Mouse (Mus musculus): ENCODE measurements around the gene Depdc7.
A peak's percentile ranks its signal among the peaks of the same experiment; 100 is the strongest.

The Depdc7 gene

DNA sequence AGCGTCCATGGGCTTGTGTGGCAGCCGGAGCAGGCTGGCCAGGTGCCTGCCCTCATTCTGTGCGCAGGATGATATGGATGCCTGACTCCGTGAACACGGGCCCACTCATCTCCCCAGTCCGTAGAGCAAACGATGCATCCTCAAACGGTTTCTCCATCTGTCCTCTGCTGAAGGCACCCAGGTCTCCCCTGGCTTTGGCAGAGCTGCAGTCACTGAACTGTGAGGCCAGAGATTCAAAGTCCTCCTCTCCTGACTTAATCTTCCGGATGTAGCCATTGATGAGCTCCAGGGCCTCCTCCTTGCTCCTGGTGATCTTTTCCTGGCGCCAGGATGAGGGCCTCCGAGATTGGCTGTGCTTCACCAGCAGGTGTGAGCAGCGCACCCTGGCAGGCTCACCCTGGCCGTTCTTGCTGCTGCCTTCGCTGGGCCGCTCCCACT lies 28.4 kb downstream of the Depdc7 start:
- peak; percentile 29 to 80 for DNase-seq

DNA sequence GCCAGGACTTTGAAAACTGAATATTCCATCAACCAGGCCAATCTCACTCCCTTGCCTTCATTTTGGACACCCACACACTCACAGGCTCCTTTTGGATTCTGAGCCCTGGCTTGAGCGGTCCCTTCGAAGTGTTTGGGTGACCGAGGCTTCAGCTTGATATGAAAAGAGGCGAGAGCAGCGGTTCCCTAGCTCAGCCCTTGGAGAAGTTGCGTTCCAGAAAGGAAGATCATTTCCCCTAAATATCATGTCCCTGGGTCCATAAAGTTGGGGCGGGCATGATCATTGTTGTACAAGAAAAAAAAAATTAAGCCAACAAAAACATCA lies 30.2 kb downstream of the Depdc7 start:
- DNase-seq = no peak

DNA sequence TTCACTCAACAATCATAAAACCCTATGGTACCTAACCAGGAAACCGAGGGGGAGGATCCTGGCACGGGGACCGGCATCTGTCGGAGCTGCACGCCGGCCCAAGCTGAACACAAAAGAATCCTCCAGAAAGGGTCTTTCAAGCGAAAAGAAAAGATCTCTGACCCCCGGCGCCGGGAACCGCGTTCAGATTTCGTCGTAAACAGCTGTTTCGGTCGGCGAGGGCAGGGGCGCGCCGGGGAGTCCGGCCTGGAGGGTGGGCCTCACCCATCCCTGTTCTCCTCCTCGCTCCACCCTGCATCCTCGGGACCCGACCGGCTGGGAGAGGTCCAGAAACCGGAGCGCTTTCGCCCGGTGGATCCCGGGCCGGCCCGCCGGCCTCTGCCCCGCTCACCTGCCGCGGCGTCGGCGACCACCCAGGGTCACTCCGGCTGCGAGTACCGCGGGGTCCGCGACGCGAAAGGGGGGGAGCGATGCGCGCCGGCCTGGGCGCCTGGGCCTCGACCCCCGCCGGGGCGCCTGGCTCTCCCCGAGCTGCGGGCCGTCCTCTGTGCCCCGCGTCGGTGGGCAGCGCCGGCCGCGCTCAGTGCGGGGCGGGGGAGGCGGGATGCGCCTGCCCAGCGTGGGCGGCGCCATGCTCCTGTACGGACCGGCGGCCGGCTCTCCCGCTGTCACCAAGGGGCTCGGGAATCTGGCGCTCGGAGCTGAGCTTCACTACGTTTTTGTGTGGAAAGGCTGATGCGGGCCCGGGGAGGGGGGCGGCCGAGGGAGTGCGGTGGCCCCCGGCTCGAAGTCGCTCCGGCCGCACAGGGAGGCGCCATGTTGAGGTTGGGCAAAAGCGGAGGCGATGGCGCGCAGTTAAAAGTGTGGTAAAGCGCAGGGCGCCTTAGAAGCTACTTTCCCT lies 30.8 kb downstream of the Depdc7 start, which contains the start of gene Tcp11l1:
Gene Tcp11l1 (minus strand): TSS at position 585 of the 901 bp plus-strand sequence.
- DNase-seq = peak; percentile 67 to 70

DNA sequence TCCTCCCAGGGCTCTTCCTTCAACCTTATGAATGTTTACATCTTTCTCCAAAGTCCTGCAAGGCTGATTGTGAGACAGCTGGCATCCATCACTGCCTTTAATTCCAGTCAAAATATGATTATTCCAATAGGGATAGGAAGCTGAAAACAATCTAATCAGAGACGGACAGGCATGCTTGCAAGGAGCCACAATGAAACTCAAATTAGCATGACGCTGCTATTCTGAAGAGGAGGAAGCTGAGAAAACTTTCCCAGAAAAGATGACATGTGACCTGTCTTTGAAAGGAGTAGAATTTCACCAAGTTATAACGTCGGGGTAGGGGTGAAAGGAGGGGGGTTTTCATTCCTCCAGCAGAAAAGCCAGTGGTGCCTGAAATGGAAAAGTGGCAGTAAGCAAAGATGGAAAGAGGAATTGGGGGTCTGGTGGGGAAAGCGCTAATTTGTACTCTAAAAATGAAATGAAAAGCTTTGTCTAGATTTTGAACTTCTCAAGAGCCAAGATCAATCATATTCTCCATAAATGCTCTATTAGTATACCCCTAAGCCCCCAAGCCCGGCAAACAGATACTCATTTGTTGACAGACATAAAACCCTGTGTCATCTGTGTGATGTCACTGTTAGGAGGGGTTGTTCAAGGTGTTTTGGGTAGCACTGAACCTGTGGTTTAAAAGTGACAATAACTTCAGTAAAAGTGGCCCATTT lies 31.9 kb downstream of the Depdc7 start:
- DNase-seq = no peak

DNA sequence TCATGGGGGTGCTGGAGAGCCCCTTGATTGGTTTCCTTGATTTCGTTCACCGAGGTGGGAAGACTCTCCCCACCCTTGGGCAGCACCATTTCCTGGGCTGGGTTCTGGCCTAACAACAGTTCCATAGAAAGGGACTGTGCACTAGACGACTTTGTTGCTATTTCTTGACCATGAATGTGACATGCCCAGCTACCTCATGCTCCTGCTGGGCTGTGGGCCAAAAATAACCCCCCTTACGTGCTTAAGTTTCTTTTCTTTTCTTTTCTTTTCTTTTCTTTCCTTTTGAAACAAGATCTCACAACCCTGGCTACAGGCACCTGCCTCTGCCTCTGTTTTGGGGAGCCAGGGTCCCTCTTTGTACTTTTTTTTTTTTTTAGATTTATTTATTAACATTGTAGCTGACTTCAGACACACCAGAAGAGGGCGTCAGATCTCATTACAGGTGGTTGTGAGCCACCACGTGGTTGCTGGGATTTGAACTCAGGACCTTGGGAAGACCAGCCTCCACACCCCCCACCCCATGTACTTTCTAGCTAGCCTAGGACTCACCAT lies 32.8 kb downstream of the Depdc7 start:
- DNase-seq = peak in 1 of 2 experiments; percentile 15

DNA sequence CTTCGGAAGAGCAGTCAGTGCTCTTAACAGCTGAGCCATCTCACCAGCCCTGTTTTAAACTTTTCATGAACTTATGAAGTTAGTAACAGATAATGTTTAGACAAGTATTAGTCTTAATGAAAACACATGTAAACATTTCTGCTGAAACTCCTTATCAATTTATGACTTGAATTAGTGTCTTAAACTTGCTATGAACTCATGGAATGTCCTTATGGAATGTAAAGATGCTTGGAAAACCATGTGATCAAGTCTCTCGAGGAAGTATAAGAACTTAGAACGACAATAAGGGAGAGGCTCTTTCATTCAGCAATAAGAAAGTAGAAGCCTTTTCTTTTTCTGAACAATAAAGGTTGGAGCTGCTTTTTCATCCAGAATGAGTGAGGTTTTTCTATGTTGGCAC lies 38.3 kb downstream of the Depdc7 start:
- DNase-seq = no peak

DNA sequence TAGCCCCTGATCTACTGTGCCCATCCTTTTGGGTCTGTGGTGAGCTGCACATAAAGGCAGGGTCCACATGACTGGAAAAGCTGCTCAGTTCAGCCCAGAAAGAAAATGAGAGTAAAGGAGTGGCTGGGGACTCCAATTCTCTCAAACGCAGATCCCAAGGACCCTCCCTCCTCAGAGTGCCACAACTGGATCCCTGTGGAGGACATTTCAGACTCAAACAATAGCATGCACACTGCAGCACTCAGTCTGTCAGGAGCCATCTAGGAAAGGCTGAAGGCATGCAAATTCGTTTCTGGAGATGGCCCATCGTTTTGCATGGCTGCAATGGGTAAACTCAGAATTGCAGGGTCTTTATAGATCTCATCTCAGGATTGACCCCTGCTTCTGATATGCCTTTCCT lies 39.5 kb downstream of the Depdc7 start:
- no peak for DNase-seq

DNA sequence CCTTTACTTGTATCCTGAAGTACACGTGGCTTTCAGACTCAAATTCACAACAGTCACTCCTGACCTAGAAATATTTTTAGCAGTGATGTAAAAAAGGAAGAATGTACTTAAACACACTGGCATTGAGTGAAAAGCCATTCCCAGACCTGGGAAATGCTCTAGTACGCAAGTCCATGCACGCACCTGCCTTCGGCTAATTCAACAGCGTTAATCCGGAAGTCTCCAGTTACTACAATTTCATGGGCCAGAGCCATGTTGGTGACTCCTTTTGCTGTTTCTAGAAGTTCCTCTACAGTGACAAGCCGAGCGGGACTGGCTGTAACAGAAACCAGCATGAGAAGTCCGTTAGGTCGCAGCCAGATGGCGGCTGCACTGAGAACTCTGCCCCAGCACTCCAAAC lies 43.0 kb downstream of the Depdc7 start:
- no peak for DNase-seq

DNA sequence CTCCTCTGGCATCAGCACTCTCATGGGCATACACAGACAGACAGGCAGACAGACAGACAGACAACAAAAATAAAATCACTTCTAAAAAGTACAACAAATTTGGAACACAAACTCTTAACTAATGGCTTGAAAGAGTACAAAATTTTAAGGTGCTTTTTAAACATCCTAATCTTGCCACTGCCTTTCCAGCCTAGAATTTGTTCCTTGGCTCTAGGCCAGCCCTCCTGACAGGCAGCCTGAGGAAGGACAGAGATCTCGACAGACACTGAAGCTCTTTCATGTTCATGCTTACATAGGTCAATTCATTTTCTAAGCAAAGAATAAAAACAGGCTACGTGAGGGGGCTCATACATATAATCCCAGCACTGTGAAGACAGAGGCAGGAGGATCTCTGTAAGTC lies 50.1 kb downstream of the Depdc7 start:
- peak in 1 of 2 experiments; percentile 25 for DNase-seq

DNA sequence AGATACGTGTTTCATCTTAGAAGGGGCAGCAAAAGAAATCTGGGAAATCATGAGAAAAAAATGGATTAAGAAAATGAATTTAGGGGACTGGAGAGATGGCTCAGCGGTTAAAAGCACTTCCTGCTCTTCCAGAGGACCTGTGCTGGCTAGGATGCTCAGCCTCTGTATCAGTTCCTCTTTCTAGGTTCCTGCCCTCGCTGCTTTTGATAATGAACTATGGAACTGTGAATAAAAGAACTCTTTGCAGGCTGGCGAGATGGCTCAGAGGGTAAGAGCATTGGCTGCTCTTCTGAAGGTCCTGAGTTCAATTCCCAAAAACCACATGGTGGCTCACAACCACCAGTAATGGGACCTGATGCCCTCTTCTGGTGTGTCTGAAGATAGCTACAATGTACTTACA lies 52.0 kb downstream of the Depdc7 start:
- no peak for DNase-seq

DNA sequence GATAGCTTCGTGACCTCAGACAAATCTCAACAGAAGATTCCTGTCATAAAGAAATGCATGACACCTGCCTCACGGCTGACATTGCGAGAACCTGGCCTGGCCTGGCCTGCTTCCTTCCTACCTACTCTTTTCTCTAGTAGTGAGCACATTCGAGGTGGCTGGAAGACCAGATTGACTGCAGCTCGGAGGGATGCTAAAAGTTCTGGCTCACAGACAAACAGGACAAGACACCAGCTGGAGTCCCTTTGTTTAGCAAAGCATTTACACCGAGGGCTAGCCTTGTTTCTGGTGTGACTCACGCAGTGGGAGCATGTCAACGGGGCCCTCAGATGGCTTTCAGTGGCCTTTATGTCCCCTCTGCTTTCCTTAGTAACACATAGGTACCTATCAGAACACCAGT lies 54.0 kb downstream of the Depdc7 start:
- no peak for DNase-seq

DNA sequence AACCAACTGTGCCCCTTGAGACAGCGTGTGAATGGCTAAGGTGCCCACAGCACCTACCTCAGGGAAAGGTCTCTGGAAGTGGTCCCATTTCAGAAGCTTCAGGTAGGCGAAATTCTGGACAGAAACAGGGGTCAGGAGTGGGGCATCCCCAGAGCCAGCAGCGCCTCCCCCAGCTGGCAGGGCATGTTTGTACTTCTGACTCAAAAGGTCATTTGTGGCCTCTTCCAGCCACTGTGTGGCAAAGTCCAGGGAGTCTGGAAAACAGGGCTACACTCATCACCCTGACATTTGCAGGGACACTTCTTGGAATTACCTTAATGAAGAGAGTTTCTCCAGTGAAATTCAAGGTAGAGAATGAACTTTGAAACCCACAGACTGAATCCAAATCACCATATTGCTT lies 54.4 kb downstream of the Depdc7 start:
- peak; percentile 35 to 68 for DNase-seq

DNA sequence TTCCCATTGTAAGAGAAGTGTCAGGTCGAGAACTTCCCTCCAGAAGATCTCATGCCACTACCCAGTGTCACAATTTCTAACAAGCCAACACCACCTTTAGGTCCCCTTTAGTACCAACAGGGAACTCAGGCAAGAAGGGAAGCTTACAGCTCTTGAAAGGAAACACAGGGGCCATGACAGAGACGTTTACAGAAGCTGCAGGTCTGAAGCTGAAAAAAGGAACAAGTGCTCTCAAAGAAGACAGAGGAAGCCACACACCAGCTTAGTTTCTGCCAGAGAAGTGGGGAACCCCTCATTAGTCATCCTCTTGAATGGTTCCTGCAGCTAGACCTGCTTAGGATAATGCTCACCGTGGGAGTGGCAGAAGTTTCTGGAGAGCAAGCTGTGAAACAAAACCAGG lies 55.4 kb downstream of the Depdc7 start:
- no peak for DNase-seq

DNA sequence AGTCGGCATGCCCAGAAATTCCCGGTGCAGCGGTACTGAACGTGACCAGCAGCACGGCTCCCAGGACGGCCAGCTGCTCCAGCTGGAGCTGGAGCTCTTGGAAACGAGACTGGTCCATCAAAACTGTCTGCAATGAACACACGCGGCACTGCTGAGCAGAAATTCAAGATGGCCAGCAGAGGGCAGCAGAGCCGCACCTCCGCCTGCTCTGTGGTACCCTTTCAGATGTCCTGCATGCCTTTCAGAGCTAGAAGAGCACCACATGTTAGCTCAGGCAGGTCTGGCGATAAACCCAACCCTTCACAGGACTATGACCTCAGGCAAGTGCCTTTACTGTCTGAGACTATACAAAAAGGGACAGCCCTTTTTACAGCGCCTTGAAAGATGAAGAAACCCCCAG lies 57.3 kb downstream of the Depdc7 start:
- DNase-seq = peak; percentile 77 to 85

DNA sequence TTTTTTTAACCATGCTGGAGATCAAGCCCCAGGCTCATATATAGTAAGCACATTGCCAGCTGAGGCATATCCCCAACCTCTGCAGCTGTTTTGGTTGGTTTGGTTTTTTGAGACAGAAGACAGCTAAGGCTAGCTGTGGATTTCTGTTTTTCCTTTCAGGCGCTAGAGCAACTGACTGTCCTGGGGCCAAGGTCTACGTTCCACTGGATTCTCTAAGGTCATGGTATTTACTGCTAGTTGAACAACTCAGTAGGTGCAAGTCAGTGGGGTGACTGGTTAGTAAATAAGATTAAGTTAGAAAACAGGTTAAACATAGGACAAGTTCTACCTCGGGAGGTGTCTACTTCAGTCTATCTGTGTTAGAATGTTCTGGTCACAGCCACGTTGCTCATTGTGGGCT lies 57.9 kb downstream of the Depdc7 start:
- peak in 1 of 2 experiments; percentile 28 for DNase-seq

DNA sequence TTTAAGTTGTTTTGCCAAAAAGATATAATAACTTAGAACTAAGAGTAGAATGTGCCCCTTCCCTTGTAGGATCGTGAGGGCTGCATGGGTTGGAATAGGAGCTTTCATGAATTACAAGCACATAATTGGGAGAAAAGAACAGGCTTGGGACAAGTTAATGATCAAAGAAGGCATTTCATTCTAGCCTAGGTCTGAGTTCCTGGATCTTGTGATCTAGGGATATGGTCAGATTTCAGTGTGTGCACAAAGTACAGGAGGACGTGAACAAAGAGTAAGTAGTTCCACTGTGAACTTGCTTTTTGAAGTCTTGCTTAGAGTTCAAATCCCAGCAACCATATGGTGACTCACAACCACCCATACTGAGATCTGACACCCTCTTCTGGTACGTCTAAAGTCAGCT lies 65.4 kb downstream of the Depdc7 start:
- DNase-seq = no peak

All from kidney, postnatal 25 days (tissue).